Mouse (Mus musculus) 416B (cell line): ENCODE measurements around the gene Pcdh7.

ENCODE experiments used
- DNase-seq: peaks from one replicate; pipeline ENCODE4 v3.0.0; 2011; ENCODE audit warnings: low read depth

Gene Pcdh7

DNA sequence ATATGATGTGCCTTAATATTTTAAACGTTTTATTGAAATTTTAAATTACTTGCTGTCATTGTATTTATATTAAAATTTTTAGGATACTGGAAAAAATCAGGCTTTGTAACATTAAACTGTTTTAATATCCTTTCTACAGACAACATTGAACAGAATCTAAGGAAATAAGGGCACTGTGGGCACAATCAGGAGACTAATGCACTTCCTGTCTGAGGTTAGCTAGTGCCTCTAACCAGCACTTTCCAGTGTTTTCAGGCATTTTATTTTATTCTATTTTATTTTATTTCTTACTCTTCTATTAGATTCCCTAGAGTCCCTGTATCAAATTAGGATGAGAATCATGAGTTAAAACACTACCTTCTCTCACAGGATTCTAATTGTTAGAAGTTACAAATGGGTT, 28.1 kb downstream of the Pcdh7 start:
- peak; percentile 67 for DNase-seq

DNA sequence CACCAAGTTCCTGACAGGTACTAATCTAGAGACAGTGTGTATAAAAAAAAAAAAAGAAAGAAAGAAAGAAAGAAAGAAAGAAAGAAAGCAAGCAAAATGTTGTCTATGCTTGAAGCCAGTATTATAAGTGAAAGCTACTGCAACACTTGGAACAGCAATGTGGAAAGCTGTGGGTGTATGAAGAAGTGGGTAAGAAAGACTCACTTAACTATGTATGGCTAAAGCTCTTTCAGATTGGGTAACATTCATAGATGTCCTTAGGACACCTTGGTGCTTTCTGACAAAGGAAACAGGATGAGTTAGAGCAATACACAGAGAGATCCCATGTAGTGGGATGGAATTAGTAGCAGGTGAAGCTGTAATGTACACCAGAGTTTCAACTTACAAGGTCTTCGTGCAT, 32.6 kb downstream of the Pcdh7 start:
- no peak for DNase-seq

DNA sequence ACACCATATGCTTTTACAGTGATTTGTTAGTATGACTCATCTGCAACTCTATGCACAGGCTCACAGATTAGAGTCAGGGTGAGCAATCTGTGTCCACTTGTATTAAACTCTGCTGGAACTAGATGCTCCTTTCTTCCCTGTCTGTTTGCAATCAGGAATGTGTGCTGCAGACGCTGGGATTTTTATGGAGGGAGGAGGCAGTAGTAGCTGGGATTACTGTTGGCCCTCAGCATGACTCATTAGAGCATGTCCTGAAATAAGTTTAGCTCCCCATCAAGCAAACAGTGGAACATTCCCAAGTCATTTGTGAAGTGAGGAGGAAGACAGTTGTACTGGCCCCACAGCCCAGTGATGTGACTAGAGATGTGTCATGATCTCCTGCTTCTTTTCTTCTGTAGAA, 38.0 kb downstream of the Pcdh7 start:
- DNase-seq, result peak; percentile 44

DNA sequence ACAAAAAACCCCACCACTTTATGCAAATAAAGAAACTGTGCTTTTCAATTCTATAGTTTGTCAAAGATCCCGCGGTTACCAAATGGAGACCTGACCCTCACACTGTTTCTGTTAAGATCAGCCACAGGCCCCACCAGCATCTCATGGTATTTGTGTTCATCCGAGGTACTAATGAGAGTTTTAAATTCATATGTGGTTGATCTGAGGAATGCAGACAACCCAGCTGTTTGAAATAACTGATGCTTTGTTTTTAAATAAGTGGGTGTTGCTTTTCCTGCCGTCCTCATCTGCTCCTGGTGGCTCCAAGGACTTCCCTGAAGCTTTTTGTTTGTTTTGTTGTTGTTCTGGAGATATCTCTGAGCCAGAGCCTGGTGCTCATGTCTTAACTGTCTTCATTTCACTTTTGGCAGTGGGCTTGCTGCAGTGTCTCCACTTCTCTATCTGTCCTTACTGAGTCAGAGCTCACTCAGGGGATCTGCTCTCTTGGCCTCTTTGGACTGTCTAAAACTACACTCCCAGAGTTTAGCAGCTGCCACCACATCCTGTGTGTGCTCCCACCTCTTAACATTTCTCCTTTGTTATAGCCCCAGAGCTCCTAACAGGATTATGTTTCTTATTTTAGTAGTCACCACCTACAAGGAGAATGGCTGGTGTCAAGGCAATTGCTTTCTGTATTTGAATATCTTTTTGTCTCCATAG, 39.1 kb downstream of the Pcdh7 start:
- peak; percentile 81 for DNase-seq

DNA sequence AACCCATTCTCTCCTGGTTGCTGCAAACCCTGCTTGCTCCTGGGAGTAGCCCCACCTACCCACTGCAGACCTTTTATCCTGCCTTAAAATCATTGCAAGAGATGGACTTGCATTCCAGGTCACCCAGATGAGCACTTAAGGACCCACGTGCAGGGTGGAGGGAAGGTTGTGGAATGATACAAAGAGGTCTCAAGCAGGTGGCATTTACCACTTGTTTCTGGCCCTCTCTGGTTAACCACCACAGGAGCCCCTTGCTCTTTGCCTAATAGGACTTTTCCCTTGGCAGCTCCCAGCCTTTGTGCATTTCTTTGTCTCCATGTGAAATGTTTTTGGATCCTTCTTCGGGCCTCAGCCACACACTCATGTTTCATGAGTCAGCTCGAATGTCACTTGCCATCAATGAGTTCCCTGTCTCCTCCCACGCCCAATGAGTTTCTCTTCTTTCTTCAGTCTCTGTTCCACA, 39.7 kb downstream of the Pcdh7 start:
- DNase-seq, result peak; percentile 64

DNA sequence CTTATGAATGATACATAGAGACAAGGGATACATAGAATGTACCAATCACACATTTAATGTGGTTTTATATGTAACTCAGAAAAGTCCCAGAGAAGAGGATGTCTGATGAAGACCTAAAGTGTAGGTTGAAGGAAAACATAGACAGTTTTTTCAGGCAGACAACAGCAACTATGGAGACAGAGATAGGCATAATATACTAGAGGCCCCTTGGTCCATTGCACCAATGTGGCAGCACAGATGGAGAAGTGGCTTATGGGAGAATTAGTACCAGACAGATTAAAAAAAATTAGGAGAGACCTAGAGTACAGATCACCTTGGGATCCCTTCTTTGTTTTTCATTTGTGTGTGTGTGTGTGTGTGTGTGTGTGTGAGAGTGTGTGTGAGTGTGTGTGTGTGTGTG, 41.2 kb downstream of the Pcdh7 start:
- peak; percentile 23 for DNase-seq

DNA sequence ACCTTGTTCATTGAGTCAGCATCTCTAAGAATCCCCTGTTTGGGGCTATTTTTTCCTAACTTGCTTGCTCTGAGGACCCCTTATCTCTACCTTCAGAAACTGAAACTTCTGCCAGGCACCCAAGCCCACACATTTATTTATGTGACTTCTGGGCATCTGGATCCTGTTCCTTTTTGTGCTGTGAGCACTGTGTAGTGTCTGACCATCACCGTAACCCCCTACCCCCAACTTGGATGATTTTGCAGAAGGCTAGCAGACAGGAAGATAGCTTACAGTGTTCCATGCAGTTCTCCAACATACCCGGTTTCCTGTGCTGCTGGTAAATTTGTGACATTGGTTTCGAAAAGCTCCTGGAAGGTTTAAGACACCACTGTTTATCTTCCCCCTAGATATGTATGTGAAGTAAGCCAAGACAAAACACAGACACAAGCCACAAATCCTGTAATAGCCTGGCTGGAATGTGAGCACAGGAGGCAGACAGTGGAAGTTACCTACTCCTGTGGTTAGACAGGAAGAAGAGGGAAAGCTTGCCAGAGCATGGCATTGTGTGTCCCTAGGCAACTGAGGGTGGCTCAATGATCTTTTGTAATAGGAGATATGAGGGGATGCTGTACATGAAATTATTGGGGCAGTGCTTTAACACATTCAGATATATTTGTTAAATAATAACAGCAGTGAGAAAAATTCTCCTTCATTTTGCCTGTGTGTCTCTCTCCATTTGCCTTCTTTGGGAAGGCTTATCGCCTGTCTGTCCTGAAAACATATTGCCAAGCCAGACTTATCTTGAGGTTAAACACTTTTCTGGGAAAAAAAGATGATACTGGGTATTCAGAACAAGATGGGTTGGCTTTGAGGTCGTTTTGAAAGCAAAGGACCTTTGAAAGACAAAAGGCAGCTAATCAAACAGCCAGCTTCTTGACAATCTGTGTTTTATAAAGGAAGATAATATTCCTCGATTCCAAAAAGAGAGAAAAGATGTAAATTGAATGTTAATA, 42.6 kb downstream of the Pcdh7 start:
- peak; percentile 67 for DNase-seq

- DNase-seq, result no peak
Measured at GRCm38 (mm10) chr5:57765356-57765755, 47.6 kb downstream of the Pcdh7 start.

DNA sequence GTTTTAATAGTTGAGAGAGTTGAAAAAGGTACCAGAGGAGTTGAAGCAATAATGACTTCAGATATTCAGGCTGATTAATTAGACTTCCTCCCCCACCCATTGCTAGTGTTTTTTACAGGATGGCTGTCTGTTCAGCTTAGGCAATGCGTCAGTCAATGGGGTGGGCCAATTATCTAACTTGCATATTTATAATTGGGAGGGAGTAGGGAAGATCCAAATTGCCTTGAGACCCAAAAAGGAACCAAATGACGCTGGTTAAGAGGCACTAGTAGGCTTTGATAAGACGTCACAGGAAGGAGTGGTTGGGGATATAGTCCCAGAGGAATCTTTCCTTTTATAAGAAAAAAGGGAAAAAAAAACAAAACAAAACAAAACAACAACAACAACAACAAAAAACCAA, 49.6 kb downstream of the Pcdh7 start:
- no peak for DNase-seq

DNA sequence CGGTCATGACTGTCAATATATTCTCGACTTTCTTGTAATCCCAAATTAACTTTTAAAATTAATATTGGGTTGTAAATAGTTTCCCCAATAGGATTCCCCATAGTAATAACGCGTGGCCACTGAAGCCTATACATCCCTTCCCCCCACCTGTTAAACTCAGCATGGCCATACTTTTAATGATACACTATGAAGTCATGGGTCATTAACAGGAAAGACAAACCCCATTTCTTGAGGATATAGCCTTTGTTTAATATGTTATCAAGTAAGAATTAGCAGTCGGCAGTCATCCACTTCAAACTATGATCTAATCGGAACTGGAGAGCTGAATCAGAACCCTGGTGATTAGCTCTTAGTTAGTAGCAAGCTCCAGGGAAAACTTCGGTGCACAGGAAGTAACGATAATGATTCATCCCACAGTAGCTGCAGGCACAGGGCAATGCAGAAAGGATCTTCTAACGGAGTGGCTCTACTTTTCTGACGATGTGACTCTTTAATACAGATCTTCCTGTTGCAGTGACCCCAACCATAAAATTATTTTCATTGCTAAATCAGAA, 50.8 kb downstream of the Pcdh7 start:
- peak; percentile 66 for DNase-seq

GRCm38 (mm10) chr5:57769644-57770043, 51.9 kb downstream of the Pcdh7 start:
- DNase-seq, result no peak

DNA sequence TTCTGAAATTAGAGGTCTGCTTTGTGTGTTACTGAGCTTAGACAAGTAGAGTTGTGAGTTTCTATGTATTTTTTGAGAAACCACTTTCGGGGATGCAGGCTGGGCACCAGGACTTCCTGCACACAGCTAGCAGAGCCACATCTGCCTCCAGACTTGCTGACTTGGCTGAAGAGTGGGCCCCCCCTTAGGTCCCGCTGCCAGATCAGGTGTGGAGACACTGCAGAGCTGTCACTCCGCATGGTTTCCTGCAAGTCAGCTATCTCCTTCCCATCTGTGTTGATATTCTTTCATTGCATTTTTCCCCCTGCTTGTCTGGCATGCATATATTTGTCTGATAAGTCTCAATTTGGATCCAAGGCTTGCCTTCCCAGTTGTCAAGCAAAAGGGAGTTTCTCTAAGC, 52.6 kb downstream of the Pcdh7 start:
- DNase-seq, result peak; percentile 52

DNA sequence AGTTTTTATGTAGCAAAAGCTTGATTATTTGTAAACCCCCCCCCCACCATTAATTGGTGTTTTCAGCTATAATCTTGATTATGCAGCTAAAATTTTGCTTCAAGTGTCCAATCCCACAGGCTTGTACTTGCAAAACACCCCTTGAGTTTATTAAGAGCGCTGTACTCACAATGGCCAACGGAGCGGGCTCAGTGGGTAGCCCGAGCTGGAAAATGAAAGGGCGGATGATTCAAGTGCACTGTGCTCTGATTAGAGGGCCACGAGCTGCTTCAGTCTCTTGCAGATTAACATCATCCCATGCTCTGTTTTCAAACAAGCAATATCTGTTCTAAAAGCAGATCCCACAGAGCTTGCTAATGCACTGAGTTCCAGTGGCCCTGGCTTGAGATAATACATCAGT, 53.4 kb downstream of the Pcdh7 start:
- DNase-seq, result no peak

DNA sequence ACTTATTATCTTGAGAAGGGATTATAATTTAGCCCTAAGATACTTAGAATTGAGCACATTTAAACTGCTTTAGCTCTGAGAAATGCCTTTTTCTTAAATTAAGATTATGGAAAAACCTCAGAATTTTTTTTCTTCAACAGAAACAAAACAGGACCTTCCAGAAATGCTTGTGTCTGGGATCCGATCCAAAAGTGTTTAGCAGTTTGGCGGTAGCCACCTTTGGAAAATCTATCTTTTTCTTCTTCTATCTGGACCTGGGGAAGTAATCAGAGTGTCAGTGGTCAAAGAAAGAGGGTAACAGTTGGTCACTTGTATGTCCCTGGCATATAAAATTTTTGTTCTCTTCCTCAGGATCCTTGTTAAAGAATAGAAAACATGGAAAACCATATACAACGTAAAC, 54.9 kb downstream of the Pcdh7 start:
- no peak for DNase-seq

DNA sequence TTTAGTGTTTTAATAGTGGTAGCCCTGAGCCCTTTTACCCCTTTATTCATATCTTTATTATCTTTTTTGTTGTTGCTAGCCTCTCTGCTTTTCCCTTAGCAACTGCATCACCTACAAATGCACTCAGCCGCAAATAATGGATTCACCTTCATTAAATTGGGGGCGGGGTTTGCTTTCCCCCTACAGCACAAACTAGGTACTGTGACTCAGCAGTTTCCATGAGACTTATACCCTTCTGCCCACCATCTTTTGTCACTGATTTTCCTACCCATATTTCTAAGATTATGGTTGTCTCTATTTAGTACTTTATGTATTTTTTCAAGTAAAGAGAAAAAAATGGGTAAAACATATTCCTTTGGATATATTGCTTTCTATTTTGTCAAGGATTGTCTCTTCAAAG, 56.7 kb downstream of the Pcdh7 start:
- DNase-seq, result no peak

- DNase-seq, result peak; percentile 58
Measured at GRCm38 (mm10) chr5:57778093-57778492, 60.3 kb downstream of the Pcdh7 start.

GRCm38 (mm10) chr5:57779951-57780350, 62.2 kb downstream of the Pcdh7 start:
- peak; percentile 63 for DNase-seq

GRCm38 (mm10) chr5:57780574-57780973, 62.8 kb downstream of the Pcdh7 start:
- DNase-seq, result no peak

- peak; percentile 98 for DNase-seq
Measured at GRCm38 (mm10) chr5:57781950-57782349, 64.2 kb downstream of the Pcdh7 start.

DNA sequence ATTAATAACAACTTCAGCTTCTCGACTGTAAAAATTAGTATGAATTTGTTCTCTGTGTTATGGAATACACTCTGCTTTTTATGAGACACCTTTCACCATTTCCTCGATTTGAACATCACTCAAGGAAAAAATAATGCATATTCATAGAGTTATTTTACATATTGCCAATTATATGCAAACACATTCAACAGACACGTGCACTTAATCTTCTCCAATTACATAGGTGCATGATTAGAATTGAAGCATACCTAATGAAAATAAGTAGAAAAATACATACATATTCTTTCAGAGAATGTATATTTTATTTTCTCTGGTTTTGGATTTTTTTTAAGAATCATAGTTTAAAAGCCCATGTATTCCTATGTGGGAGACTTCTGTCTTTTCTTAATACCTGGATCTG, 64.8 kb downstream of the Pcdh7 start:
- no peak for DNase-seq

DNA sequence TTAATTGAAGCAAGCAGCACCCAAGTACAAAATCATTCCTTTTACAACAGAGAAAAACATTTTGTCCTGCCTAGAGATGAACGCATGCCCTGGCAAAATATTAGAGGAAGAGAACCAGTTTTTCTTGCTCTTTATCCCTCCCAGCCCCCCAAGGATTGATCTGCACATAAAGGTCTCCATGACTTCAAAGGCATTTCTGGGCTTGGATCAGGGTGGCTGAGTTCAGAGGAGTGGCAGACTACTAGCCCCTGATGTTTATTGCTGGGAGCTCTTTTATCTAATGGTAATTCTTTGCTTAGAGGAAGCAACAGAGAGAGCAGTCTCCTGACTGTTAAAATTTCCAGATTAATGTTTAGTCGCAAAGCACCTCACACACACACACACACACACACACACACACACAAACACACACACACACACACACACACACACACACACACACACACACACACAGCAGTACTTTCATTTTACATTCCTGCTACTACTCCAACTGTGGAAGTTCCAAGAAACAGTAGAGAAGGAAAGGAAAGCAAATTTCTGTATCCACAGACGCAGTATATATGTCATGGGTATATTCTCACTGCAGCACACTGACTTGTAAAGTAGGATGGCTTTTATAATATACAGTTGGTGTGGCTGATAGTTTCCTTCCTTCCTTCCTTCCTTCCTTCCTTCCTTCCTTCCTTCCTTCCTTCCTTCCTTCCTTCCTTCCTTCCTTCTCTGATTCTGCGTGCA, 71.2 kb downstream of the Pcdh7 start:
- no peak for DNase-seq

- DNase-seq, result no peak
Measured at GRCm38 (mm10) chr5:57796337-57796736, 78.6 kb downstream of the Pcdh7 start.
